Mouse (Mus musculus) gonadal fat pad, adult 2 months (tissue): ENCODE data around the gene Gm37240. TPM values are rescaled to one million over a fixed set of nuclear protein-coding genes. Genes with fewer than 3 reads are reported as not detected.
"Not testable (repeated sequence)": the region's sequence is repeated elsewhere in the genome, so short reads cannot be mapped to it uniquely, and the experiment has no call there.

Source experiments
- DNase-seq: peaks from one replicate; pipeline ENCODE4 v3.0.0-alpha.2; 2012; ENCODE audit warnings: low read depth
- polyA plus RNA-seq: library from polyadenylated mRNA; depleted of rRNA; stranded (reverse); fragments of >200 nt; gene quantifications from 2 replicates; pipeline ENCODE4 v1.2.3, GENCODE M21; 2012

Gm37240 gene
- polyA plus RNA-seq, 1 experiment = 6.2 TPM

GRCm38 (mm10) chr3:84603212-84603611, 1284.1 kb downstream of the Gm37240 start:
- DNase-seq = no peak

- peak; percentile 87 for DNase-seq
These were observed 1284.6 kb downstream of the Gm37240 start for GRCm38 (mm10) chr3:84602759-84603158.

GRCm38 (mm10) chr3:84601870-84602495, 1285.3 kb downstream of the Gm37240 start:
- no peak for DNase-seq

GRCm38 (mm10) chr3:84598756-84599155, 1288.6 kb downstream of the Gm37240 start:
- no peak for DNase-seq

GRCm38 (mm10) chr3:84597996-84598734, 1289.2 kb downstream of the Gm37240 start:
- DNase-seq = no peak

GRCm38 (mm10) chr3:84595677-84596234, 1291.6 kb downstream of the Gm37240 start:
- no peak for DNase-seq

- no peak for DNase-seq
These were observed 1292.2 kb downstream of the Gm37240 start for GRCm38 (mm10) chr3:84594894-84595676.

GRCm38 (mm10) chr3:84593274-84593673, 1294.0 kb downstream of the Gm37240 start, which contains the start of gene Tigd4:
Tigd4 (plus strand) TSS chr3:84593574.
- DNase-seq = no peak

GRCm38 (mm10) chr3:84586736-84587135, 1300.6 kb downstream of the Gm37240 start:
- DNase-seq = no peak

GRCm38 (mm10) chr3:84582913-84583276, 1304.4 kb downstream of the Gm37240 start:
- DNase-seq = no peak

GRCm38 (mm10) chr3:84582023-84582912, 1305.0 kb downstream of the Gm37240 start, which contains the start of gene Arfip1:
Arfip1 (minus strand) TSS chr3:84582625.
- no peak for DNase-seq

GRCm38 (mm10) chr3:84581696-84582022, 1305.7 kb downstream of the Gm37240 start:
- DNase-seq = no peak

- no peak for DNase-seq
These were observed 1306.6 kb downstream of the Gm37240 start for GRCm38 (mm10) chr3:84580716-84581115.

GRCm38 (mm10) chr3:84570501-84570900, 1316.8 kb downstream of the Gm37240 start:
- DNase-seq = no peak

GRCm38 (mm10) chr3:84569587-84569986, 1317.7 kb downstream of the Gm37240 start:
- no peak for DNase-seq

GRCm38 (mm10) chr3:84568540-84568939, 1318.8 kb downstream of the Gm37240 start:
- no peak for DNase-seq

GRCm38 (mm10) chr3:84563415-84563814, 1323.9 kb downstream of the Gm37240 start:
- no peak for DNase-seq

- DNase-seq = not testable (repeated sequence)
These were observed 1324.4 kb downstream of the Gm37240 start for GRCm38 (mm10) chr3:84562911-84563310.

- DNase-seq = no peak
These were observed 1329.0 kb downstream of the Gm37240 start for GRCm38 (mm10) chr3:84558301-84558700.

- DNase-seq = no peak
These were observed 1331.5 kb downstream of the Gm37240 start for GRCm38 (mm10) chr3:84555780-84556179.

- no peak for DNase-seq
These were observed 1340.1 kb downstream of the Gm37240 start for GRCm38 (mm10) chr3:84547177-84547576.
